Mouse (Mus musculus): ENCODE data around the gene Miga1.
A peak's percentile ranks its signal among the peaks of the same experiment; 100 is the strongest.

Miga1 gene

GRCm38 (mm10) chr3:152339862-152340557, at the start of gene Miga1:
Gene Miga1, minus strand, starts transcription at chr3:152340407.
- peak; percentile 90 for DNase-seq

GRCm38 (mm10) chr3:152384106-152384505, 43.9 kb upstream of the Miga1 start:
- DNase-seq: no peak

GRCm38 (mm10) chr3:152376063-152376462, 35.9 kb upstream of the Miga1 start:
- DNase-seq: no peak

- DNase-seq: no peak
Measured at GRCm38 (mm10) chr3:152364181-152364580, 24.0 kb upstream of the Miga1 start.

- no peak for DNase-seq
Measured at GRCm38 (mm10) chr3:152359151-152359550, 18.9 kb upstream of the Miga1 start.

GRCm38 (mm10) chr3:152356751-152357150, 16.5 kb upstream of the Miga1 start:
- no peak for DNase-seq

- no peak for DNase-seq
Measured at GRCm38 (mm10) chr3:152355361-152355760, 15.2 kb upstream of the Miga1 start.

- DNase-seq: no peak
Measured at GRCm38 (mm10) chr3:152353434-152354177, 13.4 kb upstream of the Miga1 start.

- DNase-seq: no peak
Measured at GRCm38 (mm10) chr3:152352289-152352688, 12.1 kb upstream of the Miga1 start.

GRCm38 (mm10) chr3:152350966-152351365, 10.8 kb upstream of the Miga1 start:
- DNase-seq: no peak

GRCm38 (mm10) chr3:152350431-152350830, 10.2 kb upstream of the Miga1 start:
- DNase-seq: no peak

- DNase-seq: no peak
Measured at GRCm38 (mm10) chr3:152348011-152348830, 8.0 kb upstream of the Miga1 start.

- DNase-seq: no peak
Measured at GRCm38 (mm10) chr3:152347227-152347626, 7.0 kb upstream of the Miga1 start.

- DNase-seq: peak; percentile 42
Measured at GRCm38 (mm10) chr3:152346633-152347141, 6.5 kb upstream of the Miga1 start.

GRCm38 (mm10) chr3:152345732-152346632, 5.8 kb upstream of the Miga1 start, which contains the start of gene Usp33:
Gene Usp33, plus strand, starts transcription at chr3:152346478.
- DNase-seq: peak; percentile 95

- DNase-seq: no peak
Measured at GRCm38 (mm10) chr3:152342961-152343517, 2.8 kb upstream of the Miga1 start.

- no peak for DNase-seq
Measured at GRCm38 (mm10) chr3:152336085-152336484, 4.1 kb downstream of the Miga1 start.

- no peak for DNase-seq
Measured at GRCm38 (mm10) chr3:152333641-152334040, 6.6 kb downstream of the Miga1 start.

- DNase-seq: no peak
Measured at GRCm38 (mm10) chr3:152332545-152333300, 7.5 kb downstream of the Miga1 start.

GRCm38 (mm10) chr3:152332104-152332503, 8.1 kb downstream of the Miga1 start:
- no peak for DNase-seq
